Comparison of ENCODE assay signal across 30 mouse cellular contexts in the genomic region with DNA sequence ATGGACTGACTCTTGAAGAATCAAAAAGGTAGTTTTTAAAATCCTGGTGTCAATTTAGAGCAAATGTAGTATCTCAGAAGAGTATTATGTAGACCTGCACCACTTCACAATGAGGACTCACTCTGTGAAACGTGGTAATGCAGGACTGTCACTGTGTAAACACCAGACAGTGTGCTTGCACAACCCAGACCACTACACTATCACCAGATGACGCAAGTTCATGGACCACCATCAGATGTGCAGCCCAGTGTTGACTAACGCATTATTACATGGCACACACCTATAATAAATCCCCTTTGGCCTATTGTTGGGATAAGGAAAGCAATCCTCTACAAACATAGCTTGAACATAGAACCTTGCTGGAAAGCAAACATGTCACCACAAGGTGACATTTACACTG.
A peak's percentile ranks its signal among the peaks of the same experiment; 100 is the strongest.
DNase-seq lines count a peak whose midpoint lies in the region; ATAC-seq and TF ChIP-seq lines count a peak whose summit lies in the region.
"Had no signal": no experiment of that assay in that cellular context is flagged by ENCODE, and none has a peak within 500 bp of the region (broad histone marks: within the 10 kb centered on the region; RNA-seq: fewer than 3 reads in every experiment).

No protein-coding gene starts in this region.

- H3K4me2 ChIP-seq in liver, embryonic 12.5 days: no peak overlapping the region
- no peak overlapping the region for H3K4me2 ChIP-seq in intestine, embryonic 15.5 days (replicated peaks)
- no peak overlapping the region for H3K4me2 ChIP-seq in liver, postnatal 0 days (ENCODE audit: low read depth, low read length)
- H3K4me2 ChIP-seq in stomach, postnatal 0 days (replicated peaks; ENCODE audit: low read depth): no peak overlapping the region
- H3K4me2 ChIP-seq: forebrain, embryonic 15.5 days; heart, embryonic 13.5 days; hindbrain, embryonic 15.5 days; lung, embryonic 14.5 days; midbrain, embryonic 12.5 days; neural tube, embryonic 12.5 days had no signal

- H3K9ac ChIP-seq in liver, embryonic 12.5 days: no peak overlapping the region
- no peak overlapping the region for H3K9ac ChIP-seq in intestine, embryonic 15.5 days
- H3K9ac ChIP-seq in liver, postnatal 0 days (replicated peaks): no peak overlapping the region
- H3K9ac ChIP-seq in stomach, postnatal 0 days (ENCODE audit: low read length): no peak overlapping the region
- H3K9ac ChIP-seq: forebrain, embryonic 15.5 days; heart, embryonic 13.5 days; hindbrain, embryonic 15.5 days; lung, embryonic 14.5 days; midbrain, embryonic 12.5 days; neural tube, embryonic 12.5 days had no signal

- H3K4me3 ChIP-seq in liver, embryonic 12.5 days: no peak overlapping the region
- H3K4me3 ChIP-seq in intestine, embryonic 15.5 days (replicated peaks): no peak overlapping the region
- no peak overlapping the region for H3K4me3 ChIP-seq in liver, postnatal 0 days (ENCODE audit: low read depth, low read length)
- H3K4me3 ChIP-seq in stomach, postnatal 0 days (ENCODE audit: low read depth, low read length): no peak overlapping the region
- no peak overlapping the region for H3K4me3 ChIP-seq in hindbrain, embryonic 10.5 days
- H3K4me3 ChIP-seq: forebrain, embryonic 10.5 days; forebrain, embryonic 15.5 days; gastrocnemius, adult 2 months; heart, adult 2 months; heart, embryonic 13.5 days; hindbrain, embryonic 15.5 days; left cerebral cortex, adult 2 months; megakaryocyte, embryonic 14.5 days; midbrain, embryonic 12.5 days; myocyte; neural tube, embryonic 12.5 days had no signal

- peaks cover 18% of the 10 kb centered on the region for H3K4me1 ChIP-seq in liver, embryonic 12.5 days
- H3K4me1 ChIP-seq in intestine, embryonic 15.5 days (replicated peaks): peaks cover 19% of the 10 kb centered on the region; the same call in 1 of the 2 replicates
- peaks cover 38% of the 10 kb centered on the region for H3K4me1 ChIP-seq in liver, postnatal 0 days (ENCODE audit: insufficient read depth)
- H3K4me1 ChIP-seq in stomach, postnatal 0 days (replicated peaks; ENCODE audit: control insufficient read depth, insufficient read depth): 0 out of 2 replicates have a peak, but pooled peaks cover 3% of the 10 kb centered on the region
- H3K4me1 ChIP-seq in hindbrain, embryonic 10.5 days (replicated peaks): 0 out of 2 replicates have a peak, but pooled peaks cover 11% of the 10 kb centered on the region
- H3K4me1 ChIP-seq: forebrain, embryonic 15.5 days; hindbrain, embryonic 15.5 days; midbrain, embryonic 12.5 days; neural tube, embryonic 12.5 days had no signal

- TF ChIP-seq CTCF in liver, postnatal 0 days (IDR thresholded peaks at IDR 0.05; ENCODE audit: low read depth): no peak
- no peak for TF ChIP-seq CTCF in stomach, postnatal 0 days (IDR thresholded peaks at IDR 0.05; ENCODE audit: low read depth)

- ATAC-seq in liver, embryonic 12.5 days: 0 out of 2 replicates have a peak, but pooled peaks have one; percentile 45
- peak; percentile 34; the same call in 1 of the 2 replicates for ATAC-seq in intestine, embryonic 15.5 days
- peak; percentile 46 for ATAC-seq in liver, postnatal 0 days
- peak; percentile 62; the same call in 1 of the 2 replicates for ATAC-seq in stomach, postnatal 0 days (ENCODE audit: low FRiP score, low TSS enrichment)
- ATAC-seq: forebrain, embryonic 15.5 days had no signal

- WGBS in liver, embryonic 12.5 days (ENCODE audit: insufficient replicate concordance): 62% methylated on average over 3 of the region's 3 CpGs
- 51% methylated on average over 3 of the region's 3 CpGs for WGBS in intestine, embryonic 15.5 days
- 50% methylated on average over 3 of the region's 3 CpGs for WGBS in liver, postnatal 0 days (ENCODE audit: insufficient replicate concordance)
- WGBS in stomach, postnatal 0 days: 58% methylated on average over 3 of the region's 3 CpGs
- WGBS in hindbrain, embryonic 10.5 days: 91% methylated on average over 3 of the region's 3 CpGs

- H3K36me3 ChIP-seq in liver, embryonic 12.5 days: 0 out of 2 replicates have a peak, but pooled peaks cover 6% of the 10 kb centered on the region
- H3K36me3 ChIP-seq in intestine, embryonic 15.5 days: peaks cover 5% of the 10 kb centered on the region; the same call in 1 of the 2 replicates
- peaks cover 5% of the 10 kb centered on the region; the same call in 1 of the 2 replicates for H3K36me3 ChIP-seq in liver, postnatal 0 days (replicated peaks; ENCODE audit: insufficient read depth, low read length)
- no peaks in the 10 kb centered on the region for H3K36me3 ChIP-seq in stomach, postnatal 0 days (ENCODE audit: control insufficient read depth, insufficient read depth, low read length)
- peaks cover 13% of the 10 kb centered on the region; the same call in 1 of the 2 replicates for H3K36me3 ChIP-seq in hindbrain, embryonic 10.5 days
- H3K36me3 ChIP-seq: forebrain, embryonic 15.5 days; hindbrain, embryonic 15.5 days; midbrain, embryonic 12.5 days; neural tube, embryonic 12.5 days had no signal

- H3K27ac ChIP-seq in liver, embryonic 12.5 days: no peak overlapping the region
- no peak overlapping the region for H3K27ac ChIP-seq in intestine, embryonic 15.5 days
- H3K27ac ChIP-seq in liver, postnatal 0 days (ENCODE audit: low read depth): no peak overlapping the region
- no peak overlapping the region for H3K27ac ChIP-seq in stomach, postnatal 0 days (replicated peaks)
- no peak overlapping the region for H3K27ac ChIP-seq in hindbrain, embryonic 10.5 days
- H3K27ac ChIP-seq: forebrain, embryonic 10.5 days; forebrain, embryonic 15.5 days; gastrocnemius, adult 2 months; heart, adult 2 months; heart, embryonic 13.5 days; hindbrain, embryonic 15.5 days; left cerebral cortex, adult 2 months; midbrain, embryonic 12.5 days; neural tube, embryonic 12.5 days had no signal

- DNase-seq in liver: no peak
- no peak for DNase-seq in liver, postnatal 0 days
- DNase-seq in stomach, postnatal 0 days (ENCODE audit: low spot score): no peak
- DNase-seq in adrenal gland, postnatal 25 days: no peak
- DNase-seq in spleen, adult 18-20 months: no peak
- DNase-seq in hindbrain, embryonic 10.5 days (ENCODE audit: low spot score): no peak
- DNase-seq: cerebellum, adult 2 months; cerebellum, postnatal 14 days; gastrocnemius, adult 2 months; gastrocnemius, postnatal 36 days; heart, adult 2 months; heart, postnatal 10 days; kidney, adult 11 months; kidney, postnatal 14 days; left cerebral cortex, postnatal 4 days; lung, embryonic 14.5 days; lung, postnatal 14 days; right cerebral cortex, adult 18-20 months; thymus, postnatal 14 days had no signal

- H3K9me3 ChIP-seq in liver, embryonic 12.5 days (replicated peaks): no peaks in the 10 kb centered on the region
- no peaks in the 10 kb centered on the region for H3K9me3 ChIP-seq in intestine, embryonic 15.5 days
- no peaks in the 10 kb centered on the region for H3K9me3 ChIP-seq in liver, postnatal 0 days (ENCODE audit: low read length)
- H3K9me3 ChIP-seq in stomach, postnatal 0 days (ENCODE audit: control insufficient read depth, low read length): no peaks in the 10 kb centered on the region
- H3K9me3 ChIP-seq in hindbrain, embryonic 10.5 days: no peaks in the 10 kb centered on the region
- H3K9me3 ChIP-seq: forebrain, embryonic 10.5 days; forebrain, embryonic 15.5 days; heart, embryonic 13.5 days; hindbrain, embryonic 15.5 days; megakaryocyte, embryonic 14.5 days; midbrain, embryonic 12.5 days; neural tube, embryonic 12.5 days had no signal

- no peaks in the 10 kb centered on the region for H3K27me3 ChIP-seq in liver, embryonic 12.5 days (replicated peaks)
- no peaks in the 10 kb centered on the region for H3K27me3 ChIP-seq in intestine, embryonic 15.5 days (replicated peaks)
- no peaks in the 10 kb centered on the region for H3K27me3 ChIP-seq in liver, postnatal 0 days (ENCODE audit: insufficient read depth, low read length)
- H3K27me3 ChIP-seq in stomach, postnatal 0 days (ENCODE audit: control insufficient read depth, insufficient read depth, low read length): no peaks in the 10 kb centered on the region
- H3K27me3 ChIP-seq in hindbrain, embryonic 10.5 days (ENCODE audit: insufficient read depth, poor library complexity, severe bottlenecking): no peaks in the 10 kb centered on the region
- H3K27me3 ChIP-seq: forebrain, embryonic 15.5 days; heart, embryonic 13.5 days; hindbrain, embryonic 15.5 days; megakaryocyte, embryonic 14.5 days; midbrain, embryonic 12.5 days; neural tube, embryonic 12.5 days had no signal

- TF ChIP-seq EP300 in liver, postnatal 0 days (IDR thresholded peaks at IDR 0.05; ENCODE audit: low read depth): no peak
- TF ChIP-seq EP300 in stomach, postnatal 0 days (optimal IDR thresholded peaks at IDR 0.05): no peak
